Mouse (Mus musculus): ENCODE data around the gene Pde4a.
A peak's percentile ranks its signal among the peaks of the same experiment; 100 is the strongest.

- TF ChIP-seq POLR2A (IDR thresholded peaks at IDR 0.05; ENCODE audit: extremely low read depth, insufficient read depth, low read length) (peak; percentile 59; the same call in 1 of the 2 replicates), CTCF (IDR thresholded peaks at IDR 0.05; ENCODE audit: extremely low read depth, insufficient read depth, low read length) (no peak)
Measured at GRCm38 (mm10) chr9:21165041-21165951, at the start of gene Pde4a.
